Mouse (Mus musculus) liver, embryonic 11.5 days (tissue): ENCODE results near the gene Dpp7. TPM values are rescaled to one million over a fixed set of nuclear protein-coding genes. Genes with fewer than 3 reads are reported as not detected.

Experiments
- ATAC-seq: fragments of 200-750 bp; cut with Nextera tagmentation; replicated peaks from 2 replicates; pipeline ENCODE4 v1.8.0; 2017; ENCODE audit warnings: moderate number of reproducible peaks, mild to moderate bottlenecking, moderate TSS enrichment, moderate library complexity; ENCODE audit not compliant: low FRiP score
- DNase-seq: peaks from one replicate; pipeline ENCODE4 v3.0.0-alpha.2; 2017; ENCODE audit warnings: low spot score
- H3K27ac ChIP-seq: fragments of 300-500 bp; sonication (generic); 2 replicates; pipeline ENCODE4 v1.5.1; 2014; ENCODE audit warnings: mild to moderate bottlenecking, low read depth, low read length, control low read depth
- H3K27me3 ChIP-seq: fragments of 300-500 bp; sonication (generic); replicated peaks from 2 replicates; pipeline ENCODE4 v1.6.1; 2014; ENCODE audit warnings: low read length, mixed read lengths; ENCODE audit not compliant: control insufficient read depth, insufficient read depth
- H3K36me3 ChIP-seq: fragments of 300-500 bp; sonication (generic); 2 replicates; pipeline ENCODE4 v1.6.1; 2014; ENCODE audit warnings: mild to moderate bottlenecking, low read length, moderate library complexity, mixed read lengths; ENCODE audit not compliant: control insufficient read depth, insufficient read depth
- H3K4me1 ChIP-seq: fragments of 300-500 bp; sonication (generic); replicated peaks from 2 replicates; pipeline ENCODE4 v1.6.1; 2014; ENCODE audit warnings: low read length, mixed read lengths; ENCODE audit not compliant: control insufficient read depth, insufficient read depth
- H3K4me2 ChIP-seq: fragments of 300-500 bp; sonication (generic); 2 replicates; pipeline ENCODE4 v1.6.1; 2014; ENCODE audit warnings: mild to moderate bottlenecking, control low read depth, moderate library complexity
- H3K4me3 ChIP-seq: fragments of 300-500 bp; sonication (generic); 2 replicates; pipeline ENCODE4 v1.5.1; 2014; ENCODE audit warnings: low read depth, low read length, control low read depth
- H3K9ac ChIP-seq: fragments of 300-500 bp; sonication (generic); 2 replicates; pipeline ENCODE4 v1.6.1; 2014; ENCODE audit warnings: low read depth, low read length, control low read depth
- H3K9me3 ChIP-seq: fragments of 300-500 bp; sonication (generic); 2 replicates; pipeline ENCODE4 v1.6.1; 2016; ENCODE audit warnings: low read length, inconsistent platforms, mixed read lengths; ENCODE audit not compliant: control insufficient read depth
- WGBS: fragments of 180-500 bp; shearing (Covaris S2); extraction: QIAGEN DNeasy Blood & Tissue Kit; methylation state at CpG from one replicate; pipeline ENCODE4 v1.1.7; 2014; 5-methylcytosine and 5-hydroxymethylcytosine counted together
- polyA plus RNA-seq: library from polyadenylated mRNA; unstranded; fragments of >200 nt; fragmentation: Nextera tagmentation; extraction: Ambion mirVana; gene quantifications from 2 replicates; pipeline ENCODE4 v1.2.1, GENCODE M21; 2014

Dpp7 gene
- polyA plus RNA-seq, 1 experiment from 2014 or later: 18.3 TPM

- H3K9ac ChIP-seq: no peak overlapping the region
- no peak overlapping the region for H3K27ac ChIP-seq
- WGBS: 41% methylated on average over 1 of the region's 1 CpGs
- no peak overlapping the region for H3K4me2 ChIP-seq
- peaks cover 78% of the 10 kb centered on the region for H3K27me3 ChIP-seq
- DNase-seq: no peak
- H3K4me1 ChIP-seq: peaks cover 5% of the 10 kb centered on the region
- no peaks in the 10 kb centered on the region for H3K36me3 ChIP-seq
- no peak overlapping the region for H3K4me3 ChIP-seq
- no peak for ATAC-seq
- H3K9me3 ChIP-seq: no peaks in the 10 kb centered on the region
These were observed 40.9 kb upstream of the Dpp7 start for GRCm38 (mm10) chr2:25397010-25397409.

- H3K27me3 ChIP-seq: peaks cover 74% of the 10 kb centered on the region
- no peaks in the 10 kb centered on the region for H3K36me3 ChIP-seq
- 16% methylated on average over 3 of the region's 3 CpGs for WGBS
- no peaks in the 10 kb centered on the region for H3K9me3 ChIP-seq
- H3K9ac ChIP-seq: no peak overlapping the region
- peaks cover 5% of the 10 kb centered on the region for H3K4me1 ChIP-seq
- DNase-seq: no peak
- H3K27ac ChIP-seq: no peak overlapping the region
- peak overlapping the region; percentile 92 for H3K4me2 ChIP-seq
- ATAC-seq: no peak
- H3K4me3 ChIP-seq: no peak overlapping the region
These were observed 40.4 kb upstream of the Dpp7 start for GRCm38 (mm10) chr2:25396597-25396983.

GRCm38 (mm10) chr2:25395721-25396596 lies 39.8 kb upstream of the Dpp7 start, which contains the start of gene Entpd2:
Gene Entpd2, plus strand, starts transcription at chr2:25395874.
- peak within 1 kb of the TSS; percentile 92 for H3K4me2 ChIP-seq
- peaks cover 5% of the 10 kb centered on the region for H3K4me1 ChIP-seq
- peak within 1 kb of the TSS; percentile 49 for H3K4me3 ChIP-seq
- H3K9me3 ChIP-seq: no peaks in the 10 kb centered on the region
- 3% methylated on average over 57 of the region's 57 CpGs for WGBS
- no peak within 1 kb of the TSS for H3K9ac ChIP-seq
- H3K27me3 ChIP-seq: peaks cover 71% of the 10 kb centered on the region
- ATAC-seq (peak; percentile 57), DNase-seq (no peak)
- H3K36me3 ChIP-seq: no peaks in the 10 kb centered on the region
- H3K27ac ChIP-seq: no peak within 1 kb of the TSS

GRCm38 (mm10) chr2:25394281-25395221 lies 38.4 kb upstream of the Dpp7 start:
- Histone ChIP-seq H3K27me3 (peaks cover 57% of the 10 kb centered on the region), H3K9me3 (no peaks in the 10 kb centered on the region), H3K9ac (no peak overlapping the region), H3K27ac (no peak overlapping the region), H3K4me2 (no peak overlapping the region), H3K4me1 (peaks cover 5% of the 10 kb centered on the region), H3K36me3 (no peaks in the 10 kb centered on the region), H3K4me3 (no peak overlapping the region)
- 51% methylated on average over 3 of the region's 3 CpGs for WGBS
- ATAC-seq (no peak), DNase-seq (no peak)

GRCm38 (mm10) chr2:25391266-25391665 lies 35.1 kb upstream of the Dpp7 start:
- no peaks in the 10 kb centered on the region for H3K36me3 ChIP-seq
- no peak overlapping the region for H3K27ac ChIP-seq
- 68% methylated on average over 5 of the region's 5 CpGs for WGBS
- H3K4me2 ChIP-seq: no peak overlapping the region
- DNase-seq: no peak
- H3K4me3 ChIP-seq: no peak overlapping the region
- ATAC-seq: no peak
- peaks cover 5% of the 10 kb centered on the region for H3K4me1 ChIP-seq
- peaks cover 24% of the 10 kb centered on the region for H3K27me3 ChIP-seq
- H3K9me3 ChIP-seq: no peaks in the 10 kb centered on the region
- no peak overlapping the region for H3K9ac ChIP-seq

GRCm38 (mm10) chr2:25384492-25384891 lies 28.3 kb upstream of the Dpp7 start:
- DNase-seq: no peak
- Histone ChIP-seq H3K36me3 (no peaks in the 10 kb centered on the region), H3K4me2 (no peak overlapping the region), H3K4me3 (no peak overlapping the region), H3K9ac (no peak overlapping the region), H3K27me3 (0 out of 2 replicates have a peak, but pooled peaks cover 2% of the 10 kb centered on the region), H3K9me3 (no peaks in the 10 kb centered on the region), H3K4me1 (no peaks in the 10 kb centered on the region), H3K27ac (no peak overlapping the region)
- ATAC-seq: no peak
- WGBS: 66% methylated on average over 5 of the region's 5 CpGs

GRCm38 (mm10) chr2:25376589-25376988 lies 20.4 kb upstream of the Dpp7 start:
- Histone ChIP-seq H3K4me1 (peaks cover 19% of the 10 kb centered on the region), H3K4me2 (no peak overlapping the region), H3K27me3 (0 out of 2 replicates have a peak, but pooled peaks cover 2% of the 10 kb centered on the region), H3K27ac (no peak overlapping the region), H3K36me3 (peaks cover 22% of the 10 kb centered on the region), H3K4me3 (no peak overlapping the region), H3K9ac (no peak overlapping the region), H3K9me3 (no peaks in the 10 kb centered on the region)
- DNase-seq: no peak
- 61% methylated on average over 4 of the region's 4 CpGs for WGBS
- ATAC-seq: no peak

- Histone ChIP-seq H3K9ac (peak overlapping the region; percentile 75), H3K4me3 (peak overlapping the region; percentile 71), H3K27ac (no peak overlapping the region), H3K36me3 (peaks cover 22% of the 10 kb centered on the region), H3K4me2 (peak overlapping the region; percentile 78), H3K9me3 (no peaks in the 10 kb centered on the region), H3K4me1 (peaks cover 34% of the 10 kb centered on the region), H3K27me3 (no peaks in the 10 kb centered on the region)
- ATAC-seq: no peak
- 60% methylated on average over 2 of the region's 2 CpGs for WGBS
- no peak for DNase-seq
These were observed 17.3 kb upstream of the Dpp7 start for GRCm38 (mm10) chr2:25373431-25373830.
